Mouse (Mus musculus): Measurements from ENCODE around the gene Cryaa. TPM values are rescaled to one million over a fixed set of nuclear protein-coding genes. Genes with fewer than 3 reads are reported as not detected.

Cryaa gene
- total and polyA plus RNA-seq, 2 experiments from 2014 or later = 0.52 to 1.2 TPM

- 95% methylated on average over 5 of the region's 5 CpGs for WGBS
- Histone ChIP-seq H3K9me3 (ENCODE audit: low read length) (no peaks in the 10 kb centered on the region), H3K4me2 (ENCODE audit: low read depth, low read length) (no peak overlapping the region), H3K27ac (no peak overlapping the region), H3K27me3 (ENCODE audit: insufficient read depth, low read length) (no peaks in the 10 kb centered on the region), H3K4me3 (ENCODE audit: low read length) (no peak overlapping the region), H3K9ac (replicated peaks; ENCODE audit: low read length) (no peak overlapping the region), H3K36me3 (ENCODE audit: insufficient read depth, low read length) (peaks cover 50% of the 10 kb centered on the region), H3K4me1 (ENCODE audit: insufficient read depth, low read length) (no peaks in the 10 kb centered on the region)
- peak; percentile 26; the same call in 1 of the 2 replicates for TF ChIP-seq CTCF (IDR thresholded peaks at IDR 0.05; ENCODE audit: low read depth)
- ATAC-seq = peak; percentile 58
- DNase-seq (ENCODE audit: low spot score) = no peak
Measured at GRCm38 (mm10) chr17:31646199-31647002, 31.2 kb upstream of the Cryaa start.

- Histone ChIP-seq H3K4me1 (ENCODE audit: insufficient read depth, low read length) (0 out of 2 replicates have a peak, but pooled peaks cover 2% of the 10 kb centered on the region), H3K4me3 (ENCODE audit: low read length) (no peak overlapping the region), H3K9me3 (ENCODE audit: low read length) (no peaks in the 10 kb centered on the region), H3K9ac (replicated peaks; ENCODE audit: low read length) (no peak overlapping the region), H3K27me3 (ENCODE audit: insufficient read depth, low read length) (no peaks in the 10 kb centered on the region), H3K27ac (no peak overlapping the region), H3K4me2 (ENCODE audit: low read depth, low read length) (no peak overlapping the region), H3K36me3 (ENCODE audit: insufficient read depth, low read length) (peaks cover 82% of the 10 kb centered on the region)
- TF ChIP-seq CTCF (IDR thresholded peaks at IDR 0.05; ENCODE audit: low read depth) = no peak
- ATAC-seq (no peak), DNase-seq (ENCODE audit: low spot score) (no peak)
- 78% methylated on average over 14 of the region's 14 CpGs for WGBS
Measured at GRCm38 (mm10) chr17:31652152-31652551, 25.5 kb upstream of the Cryaa start.

- no peak for ATAC-seq
- peaks cover 71% of the 10 kb centered on the region for H3K36me3 ChIP-seq (ENCODE audit: insufficient read depth, low read length)
- H3K4me2 ChIP-seq (ENCODE audit: low read depth, low read length) = no peak overlapping the region
- H3K4me3 ChIP-seq (ENCODE audit: low read length) = no peak overlapping the region
- H3K9ac ChIP-seq (replicated peaks; ENCODE audit: low read length) = no peak overlapping the region
- DNase-seq (ENCODE audit: low spot score) = no peak
- no peak overlapping the region for H3K27ac ChIP-seq
- WGBS = 94% methylated on average over 6 of the region's 6 CpGs
- no peaks in the 10 kb centered on the region for H3K9me3 ChIP-seq (ENCODE audit: low read length)
- no peak for TF ChIP-seq CTCF (IDR thresholded peaks at IDR 0.05; ENCODE audit: low read depth)
- no peaks in the 10 kb centered on the region for H3K27me3 ChIP-seq (ENCODE audit: insufficient read depth, low read length)
- H3K4me1 ChIP-seq (ENCODE audit: insufficient read depth, low read length) = peaks cover 7% of the 10 kb centered on the region; the same call in 1 of the 2 replicates
Measured at GRCm38 (mm10) chr17:31653277-31653676, 24.3 kb upstream of the Cryaa start.

- Histone ChIP-seq H3K27me3 (ENCODE audit: insufficient read depth, low read length) (no peaks in the 10 kb centered on the region), H3K9ac (replicated peaks; ENCODE audit: low read length) (no peak overlapping the region), H3K4me3 (ENCODE audit: low read length) (no peak overlapping the region), H3K4me1 (ENCODE audit: insufficient read depth, low read length) (peaks cover 12% of the 10 kb centered on the region; the same call in 1 of the 2 replicates), H3K4me2 (ENCODE audit: low read depth, low read length) (no peak overlapping the region), H3K9me3 (ENCODE audit: low read length) (no peaks in the 10 kb centered on the region), H3K27ac (no peak overlapping the region), H3K36me3 (ENCODE audit: insufficient read depth, low read length) (peaks cover 52% of the 10 kb centered on the region)
- no peak for DNase-seq (ENCODE audit: low spot score)
- ATAC-seq = no peak
- TF ChIP-seq CTCF (IDR thresholded peaks at IDR 0.05; ENCODE audit: low read depth) = no peak
- 66% methylated on average over 4 of the region's 4 CpGs for WGBS
Measured at GRCm38 (mm10) chr17:31655366-31655765, 22.2 kb upstream of the Cryaa start.

- no peaks in the 10 kb centered on the region for H3K27me3 ChIP-seq (ENCODE audit: insufficient read depth, low read length)
- no peaks in the 10 kb centered on the region for H3K9me3 ChIP-seq (ENCODE audit: low read length)
- H3K4me2 ChIP-seq (ENCODE audit: low read depth, low read length) = no peak overlapping the region
- peaks cover 12% of the 10 kb centered on the region; the same call in 1 of the 2 replicates for H3K4me1 ChIP-seq (ENCODE audit: insufficient read depth, low read length)
- WGBS = 81% methylated on average over 5 of the region's 5 CpGs
- H3K9ac ChIP-seq (replicated peaks; ENCODE audit: low read length) = no peak overlapping the region
- TF ChIP-seq CTCF (IDR thresholded peaks at IDR 0.05; ENCODE audit: low read depth) = no peak
- peaks cover 38% of the 10 kb centered on the region for H3K36me3 ChIP-seq (ENCODE audit: insufficient read depth, low read length)
- DNase-seq (ENCODE audit: low spot score) (no peak), ATAC-seq (no peak)
- no peak overlapping the region for H3K4me3 ChIP-seq (ENCODE audit: low read length)
- H3K27ac ChIP-seq = no peak overlapping the region
Measured at GRCm38 (mm10) chr17:31656682-31657081, 20.9 kb upstream of the Cryaa start.

GRCm38 (mm10) chr17:31657141-31657983, 20.2 kb upstream of the Cryaa start:
- TF ChIP-seq CTCF (IDR thresholded peaks at IDR 0.05; ENCODE audit: low read depth) = no peak
- H3K9ac ChIP-seq (replicated peaks; ENCODE audit: low read length) = peak overlapping the region; percentile 96
- ATAC-seq (no peak), DNase-seq (ENCODE audit: low spot score) (no peak)
- 58% methylated on average over 12 of the region's 12 CpGs for WGBS
- H3K4me1 ChIP-seq (ENCODE audit: insufficient read depth, low read length) = peaks cover 12% of the 10 kb centered on the region; the same call in 1 of the 2 replicates
- no peaks in the 10 kb centered on the region for H3K27me3 ChIP-seq (ENCODE audit: insufficient read depth, low read length)
- 0 out of 2 replicates have a peak overlapping the region, but pooled peaks have one; percentile 91 for H3K27ac ChIP-seq
- H3K9me3 ChIP-seq (ENCODE audit: low read length) = no peaks in the 10 kb centered on the region
- peak overlapping the region; percentile 87 for H3K4me2 ChIP-seq (ENCODE audit: low read depth, low read length)
- H3K36me3 ChIP-seq (ENCODE audit: insufficient read depth, low read length) = peaks cover 32% of the 10 kb centered on the region
- H3K4me3 ChIP-seq (ENCODE audit: low read length) = peak overlapping the region; percentile 97
